Mouse (Mus musculus) heart, postnatal 0 days (tissue): ENCODE data around the gene Obsl1.

Source experiments
- CTCF ChIP-seq: IDR thresholded peaks from 2 replicates; pipeline ENCODE4 v1.5.1; 2016; ENCODE audit warnings: antibody characterized with exemption, control low read depth, low read depth
- EP300 ChIP-seq: IDR thresholded peaks from 2 replicates; pipeline ENCODE4 v1.6.1; 2016; ENCODE audit warnings: antibody characterized with exemption, low read depth

DNA sequence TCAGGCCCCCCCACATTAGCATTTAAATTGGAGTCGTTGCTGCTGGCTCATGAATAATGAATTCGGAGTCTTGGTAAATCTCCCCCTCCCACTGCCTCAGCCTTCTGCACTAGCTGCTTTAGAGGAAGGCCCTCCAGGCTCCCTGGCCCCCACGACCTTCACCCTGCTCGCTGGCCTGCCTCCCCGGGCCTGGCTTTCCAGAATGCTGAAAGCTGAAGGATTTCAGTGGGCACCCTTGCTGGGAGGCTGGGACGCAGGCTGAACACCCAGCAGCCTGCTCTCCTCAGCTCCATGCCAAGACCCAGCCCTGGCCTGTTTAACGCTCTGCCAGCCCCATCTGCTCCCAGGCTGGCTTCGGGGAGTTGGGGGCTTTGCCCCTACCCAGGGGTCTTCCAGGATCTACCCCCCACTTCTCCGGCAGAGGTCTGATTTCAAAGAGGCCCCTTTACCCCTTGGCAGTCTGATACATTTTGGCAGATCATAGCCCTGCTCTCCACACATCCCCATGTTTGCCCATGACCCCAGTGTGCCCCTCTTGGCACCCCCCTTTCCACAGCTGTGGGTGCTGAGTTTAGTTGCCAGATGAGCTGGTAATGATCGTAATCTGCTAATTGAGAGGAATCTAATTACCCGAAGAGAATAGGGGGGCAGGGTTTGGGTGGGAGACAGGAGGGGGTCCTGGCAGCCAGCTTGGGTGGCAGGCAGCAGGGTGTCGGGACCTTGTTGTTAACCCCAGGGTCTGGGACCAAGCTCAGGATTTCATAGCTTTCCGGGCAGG, 62.8 kb downstream of the Obsl1 start:
- TF ChIP-seq CTCF (no peak), EP300 (no peak)
